Mouse (Mus musculus) lung, postnatal 25 days (tissue): Measurements from ENCODE around the gene Itgb2.
A peak's percentile ranks its signal among the peaks of the same experiment; 100 is the strongest.

Experiments
- DNase-seq: peaks from one replicate; pipeline ENCODE4 v3.0.0; 2022; ENCODE audit warnings: low spot score

Gene Itgb2

DNA sequence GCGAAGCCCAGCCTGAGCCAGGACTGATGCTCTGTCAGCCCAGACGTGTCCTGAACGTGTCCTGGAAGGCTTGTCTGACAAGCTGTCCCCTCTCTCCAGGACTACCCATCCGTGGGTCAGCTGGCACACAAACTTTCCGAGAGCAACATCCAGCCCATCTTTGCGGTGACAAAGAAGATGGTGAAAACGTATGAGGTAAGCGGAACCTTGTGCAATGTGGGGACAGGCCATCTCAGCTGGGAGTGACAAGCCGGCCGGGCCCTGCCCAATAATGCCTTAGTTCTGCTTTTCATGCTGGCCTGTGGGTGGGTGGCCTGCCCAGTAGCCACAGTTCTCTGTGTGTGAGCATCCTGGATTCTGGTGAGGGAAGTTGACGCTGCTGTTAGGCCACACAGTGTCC, 20.8 kb downstream of the Itgb2 start:
- peak; percentile 71 for DNase-seq

DNA sequence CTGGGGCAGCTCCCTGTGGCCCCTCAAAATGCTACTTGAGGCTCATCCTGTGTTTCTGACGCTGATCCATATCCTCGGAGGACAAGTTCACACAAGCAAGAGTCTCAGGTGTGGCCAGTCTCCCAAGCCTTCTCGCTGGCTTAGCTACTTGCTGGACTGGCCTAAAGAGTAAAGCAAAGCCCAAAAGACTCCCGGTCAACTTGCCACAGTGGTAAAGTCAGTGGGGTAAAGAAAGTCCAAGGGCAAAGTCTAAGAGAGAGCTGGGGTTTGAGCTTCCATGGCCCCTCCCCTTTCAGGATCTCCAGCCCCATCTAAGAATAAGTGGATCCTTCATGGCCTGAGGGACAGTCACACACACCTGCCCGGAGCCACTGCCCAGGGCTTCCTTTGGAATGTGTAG, 22.1 kb downstream of the Itgb2 start:
- no peak for DNase-seq

- no peak for DNase-seq
Observed at GRCm38 (mm10) chr10:77553285-77553684, 23.2 kb downstream of the Itgb2 start.

GRCm38 (mm10) chr10:77554918-77555317, 24.9 kb downstream of the Itgb2 start:
- no peak for DNase-seq

DNA sequence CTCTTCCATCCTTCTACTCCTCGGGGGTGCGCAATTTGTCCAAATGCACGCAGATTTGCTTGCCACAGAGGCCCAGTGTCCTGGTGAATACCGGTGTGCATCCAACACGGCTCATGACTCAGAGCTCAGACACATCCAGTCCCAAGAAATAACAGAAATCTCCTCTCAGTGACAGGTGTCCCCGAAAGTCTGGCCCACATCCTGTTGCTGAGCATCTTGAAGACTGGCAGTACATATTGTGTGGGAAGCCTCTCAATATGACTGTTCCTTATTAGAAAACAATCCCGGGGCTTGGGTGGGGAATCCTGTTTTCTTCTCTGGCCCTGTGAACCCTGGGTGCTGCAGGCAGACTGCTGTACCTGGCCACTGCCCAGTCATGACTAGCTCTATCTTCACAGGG, 26.6 kb downstream of the Itgb2 start:
- no peak for DNase-seq

DNA sequence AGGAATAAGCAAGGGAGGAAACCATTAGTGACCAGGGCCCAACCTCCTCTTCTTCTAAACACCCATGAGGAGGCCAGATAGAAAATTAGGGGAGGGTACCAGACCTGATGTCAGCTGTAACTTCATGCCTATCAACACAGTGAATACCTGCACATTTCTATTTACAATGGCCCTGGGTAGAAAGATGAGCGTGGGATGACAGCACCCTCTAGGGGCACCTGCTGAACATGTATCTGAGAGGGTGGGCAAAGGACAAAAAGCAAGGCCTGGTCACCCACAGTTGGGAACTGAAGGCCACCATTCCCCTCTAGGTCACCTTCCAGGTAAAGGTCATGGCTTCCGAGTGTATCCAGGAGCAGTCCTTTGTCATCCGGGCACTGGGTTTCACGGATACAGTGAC, 27.6 kb downstream of the Itgb2 start:
- DNase-seq = no peak

DNA sequence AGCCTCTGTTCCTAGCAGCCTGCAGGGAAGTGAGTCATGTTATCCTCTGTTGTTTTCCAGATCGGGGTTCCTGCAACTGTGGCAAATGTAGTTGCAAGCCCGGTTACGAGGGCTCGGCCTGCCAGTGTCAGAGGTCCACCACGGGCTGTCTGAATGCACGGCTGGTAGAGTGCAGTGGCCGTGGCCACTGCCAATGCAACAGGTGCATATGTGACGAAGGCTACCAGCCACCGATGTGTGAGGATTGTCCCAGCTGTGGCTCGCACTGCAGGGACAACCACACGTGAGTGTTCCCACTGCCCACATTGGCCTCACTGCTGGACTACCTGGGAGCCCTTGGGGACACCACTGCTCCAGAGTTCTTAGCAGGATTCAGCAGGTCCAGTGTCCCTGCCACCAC, 30.0 kb downstream of the Itgb2 start:
- DNase-seq = no peak

DNA sequence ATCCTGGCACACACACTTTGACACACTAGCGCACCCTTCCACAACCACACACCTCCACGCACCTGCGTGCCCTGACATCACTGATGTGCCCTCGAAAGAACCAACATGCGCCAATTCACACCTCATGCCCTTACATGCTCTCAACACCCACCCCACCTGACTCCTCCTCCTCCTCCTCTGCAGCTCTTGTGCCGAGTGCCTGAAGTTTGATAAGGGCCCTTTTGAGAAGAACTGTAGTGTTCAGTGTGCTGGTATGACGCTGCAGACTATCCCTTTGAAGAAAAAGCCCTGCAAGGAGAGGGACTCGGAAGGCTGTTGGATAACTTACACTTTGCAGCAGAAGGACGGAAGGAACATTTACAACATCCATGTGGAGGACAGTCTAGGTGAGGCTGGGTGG, 30.8 kb downstream of the Itgb2 start:
- DNase-seq = no peak

GRCm38 (mm10) chr10:77561508-77561907, 31.5 kb downstream of the Itgb2 start:
- no peak for DNase-seq

DNA sequence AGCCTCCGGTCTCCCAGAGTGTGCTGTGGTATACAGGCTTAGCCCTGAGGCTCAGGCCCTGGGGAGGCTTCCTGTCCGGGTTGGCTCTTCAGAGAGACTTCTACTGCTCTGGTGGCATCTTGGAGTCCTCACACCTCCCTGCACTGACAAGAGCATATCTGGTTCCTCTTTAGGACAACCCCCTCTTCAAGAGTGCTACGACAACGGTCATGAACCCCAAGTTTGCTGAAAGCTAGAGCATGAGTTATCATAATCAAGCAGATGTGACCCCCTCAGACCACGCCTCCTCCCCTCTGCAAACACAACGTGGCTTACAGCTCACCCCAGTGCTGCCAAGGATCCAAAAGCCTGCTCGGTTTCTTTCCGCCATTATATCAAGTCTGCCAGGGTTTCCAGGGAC, 35.0 kb downstream of the Itgb2 start:
- DNase-seq = no peak

- peak; percentile 88 for DNase-seq
Observed at GRCm38 (mm10) chr10:77566651-77567050, 36.6 kb downstream of the Itgb2 start.

GRCm38 (mm10) chr10:77569481-77569880, 39.4 kb downstream of the Itgb2 start:
- no peak for DNase-seq

- DNase-seq = no peak
Observed at GRCm38 (mm10) chr10:77569973-77570658, 40.1 kb downstream of the Itgb2 start.

DNA sequence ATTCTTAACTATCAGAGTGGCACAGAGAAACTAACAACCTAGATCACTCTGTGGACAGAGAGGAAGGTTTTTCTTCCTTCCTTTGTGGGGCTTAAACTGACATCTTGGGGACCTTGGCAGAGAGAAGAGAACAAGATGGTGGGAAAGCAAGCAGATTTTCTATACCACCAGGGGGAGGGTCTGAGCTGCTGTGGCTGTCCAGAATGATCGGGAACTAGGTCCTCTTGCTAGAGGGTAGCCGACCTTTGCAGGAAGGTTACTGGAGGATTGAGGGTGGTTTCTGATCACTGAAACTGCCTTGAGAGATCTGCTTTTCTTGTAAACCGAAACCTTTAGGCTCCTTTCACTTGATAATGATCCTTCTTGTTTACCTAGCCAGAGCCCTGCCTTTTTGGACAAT, 42.2 kb downstream of the Itgb2 start:
- DNase-seq = no peak

- DNase-seq = no peak
Observed at GRCm38 (mm10) chr10:77573162-77573561, 43.1 kb downstream of the Itgb2 start.

- no peak for DNase-seq
Observed at GRCm38 (mm10) chr10:77580027-77580920, 50.2 kb downstream of the Itgb2 start.

GRCm38 (mm10) chr10:77581023-77581407, 51.0 kb downstream of the Itgb2 start:
- no peak for DNase-seq

- DNase-seq = peak; percentile 96
Observed at GRCm38 (mm10) chr10:77581408-77582284, 51.6 kb downstream of the Itgb2 start, which contains the start of gene Pttg1ip. TSS of gene Pttg1ip (plus strand) at chr10:77581720.

- DNase-seq = no peak
Observed at GRCm38 (mm10) chr10:77582285-77582618, 52.2 kb downstream of the Itgb2 start.

GRCm38 (mm10) chr10:77583795-77584422, 53.9 kb downstream of the Itgb2 start:
- peak; percentile 67 for DNase-seq

GRCm38 (mm10) chr10:77586637-77587036, 56.6 kb downstream of the Itgb2 start:
- no peak for DNase-seq
